Mouse (Mus musculus): Measurements from ENCODE around the gene Fam19a2. TPM values are rescaled to one million over a fixed set of nuclear protein-coding genes. Genes with fewer than 3 reads are reported as not detected.

Fam19a2 gene
- polyA plus RNA-seq, 1 experiment from 2014 or later = 1.00 TPM

DNA sequence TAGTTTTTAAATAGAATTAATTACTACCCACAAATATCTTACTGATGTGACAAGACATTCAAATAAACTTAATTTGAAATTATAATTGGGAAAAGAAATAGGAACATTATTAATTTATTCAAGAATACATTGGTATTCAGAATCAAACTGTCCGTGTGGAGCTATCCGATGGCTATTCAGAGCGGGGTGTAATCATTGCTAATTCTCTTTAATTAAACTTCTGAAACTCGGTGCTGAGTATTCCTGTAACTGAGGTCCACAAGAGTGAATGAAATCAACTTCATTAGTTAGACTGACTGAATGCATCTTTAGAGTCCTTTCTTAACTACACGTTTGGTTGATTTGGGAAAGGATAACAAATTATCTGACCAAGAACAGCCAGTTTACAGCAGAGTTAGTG is 372.9 kb downstream of the Fam19a2 start:
- H3K4me1 ChIP-seq (replicated peaks) = 0 out of 2 replicates have a peak, but pooled peaks cover 4% of the 10 kb centered on the region
- no peak overlapping the region for H3K27ac ChIP-seq (ENCODE audit: poor library complexity, severe bottlenecking)
- H3K9ac ChIP-seq = no peak overlapping the region
- H3K4me2 ChIP-seq = no peak overlapping the region
- no peak overlapping the region for H3K4me3 ChIP-seq
- no peaks in the 10 kb centered on the region for H3K27me3 ChIP-seq (replicated peaks)
- 81% methylated on average over 5 of the region's 5 CpGs for WGBS
- no peaks in the 10 kb centered on the region for H3K9me3 ChIP-seq (replicated peaks)
- no peak for ATAC-seq (ENCODE audit: insufficient number of reproducible peaks, low FRiP score)
- H3K36me3 ChIP-seq = no peaks in the 10 kb centered on the region

DNA sequence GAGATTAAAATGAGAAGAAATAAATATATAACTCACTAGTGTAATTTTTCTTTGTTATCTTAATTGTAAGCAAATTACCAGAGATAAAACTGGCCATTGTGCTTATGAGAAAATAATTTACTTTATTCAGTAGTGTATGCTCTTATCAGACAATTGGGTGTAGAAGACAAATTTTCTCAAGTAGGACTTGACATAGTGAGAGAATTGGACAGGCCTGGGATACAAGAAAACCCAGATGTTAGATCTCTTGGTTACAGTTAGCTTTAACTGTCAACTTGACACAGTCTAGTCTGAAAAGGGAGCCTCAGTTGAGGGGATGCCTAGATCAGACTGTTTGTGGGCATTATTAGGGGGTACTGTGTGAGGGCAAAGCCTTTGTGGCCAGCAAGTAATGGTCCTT is 373.7 kb downstream of the Fam19a2 start:
- Histone ChIP-seq H3K27me3 (replicated peaks) (no peaks in the 10 kb centered on the region), H3K36me3 (no peaks in the 10 kb centered on the region), H3K4me1 (replicated peaks) (no peaks in the 10 kb centered on the region), H3K9me3 (replicated peaks) (no peaks in the 10 kb centered on the region), H3K4me2 (no peak overlapping the region), H3K9ac (no peak overlapping the region), H3K4me3 (no peak overlapping the region), H3K27ac (ENCODE audit: poor library complexity, severe bottlenecking) (no peak overlapping the region)
- no peak for ATAC-seq (ENCODE audit: insufficient number of reproducible peaks, low FRiP score)

DNA sequence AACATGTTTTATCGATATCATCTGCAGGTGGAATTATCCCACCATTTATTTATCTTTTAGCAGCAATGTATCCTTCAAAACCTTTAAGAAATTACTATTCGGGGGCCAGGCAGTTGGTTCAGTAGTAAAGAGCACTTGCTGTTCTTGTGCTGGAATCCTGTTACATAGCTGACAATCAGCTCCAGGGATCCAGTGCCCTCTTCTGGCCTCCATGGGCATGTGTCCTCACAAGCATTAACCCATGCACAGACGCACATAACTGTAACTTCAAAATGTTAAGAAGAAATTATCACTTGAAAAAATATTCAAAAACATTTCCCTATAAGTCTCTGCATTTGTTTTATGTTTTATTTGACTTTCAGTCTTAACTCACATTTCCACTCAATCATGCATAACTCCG is 381.8 kb downstream of the Fam19a2 start:
- no peak for ATAC-seq (ENCODE audit: insufficient number of reproducible peaks, low FRiP score)
- WGBS = 87% methylated on average over 4 of the region's 4 CpGs
- Histone ChIP-seq H3K9me3 (replicated peaks) (no peaks in the 10 kb centered on the region), H3K27ac (ENCODE audit: poor library complexity, severe bottlenecking) (no peak overlapping the region), H3K36me3 (no peaks in the 10 kb centered on the region), H3K4me1 (replicated peaks) (no peaks in the 10 kb centered on the region), H3K4me2 (no peak overlapping the region), H3K4me3 (no peak overlapping the region), H3K27me3 (replicated peaks) (no peaks in the 10 kb centered on the region), H3K9ac (no peak overlapping the region)

DNA sequence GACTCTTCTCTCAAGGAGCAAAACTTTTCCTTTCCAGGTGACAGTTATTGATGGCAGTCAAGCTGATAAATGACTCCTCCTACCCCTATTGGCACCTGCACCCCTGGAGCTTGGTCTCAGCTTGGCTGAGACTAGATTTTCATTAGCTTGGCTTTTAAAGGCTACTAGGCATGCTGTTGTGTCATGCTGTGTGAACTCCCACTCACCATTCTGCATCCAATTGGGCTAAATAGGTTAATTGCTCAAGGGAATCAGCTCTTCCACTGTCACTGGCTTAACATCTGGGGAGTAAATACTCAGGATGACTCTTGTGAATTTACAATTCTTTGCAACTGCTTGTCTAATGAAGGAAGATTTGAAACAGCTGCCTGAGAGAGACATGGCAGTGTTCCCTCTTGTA is 407.4 kb downstream of the Fam19a2 start:
- Histone ChIP-seq H3K36me3 (no peaks in the 10 kb centered on the region), H3K27ac (ENCODE audit: poor library complexity, severe bottlenecking) (no peak overlapping the region), H3K4me1 (replicated peaks) (no peaks in the 10 kb centered on the region), H3K9ac (no peak overlapping the region), H3K4me3 (no peak overlapping the region), H3K4me2 (no peak overlapping the region), H3K27me3 (replicated peaks) (no peaks in the 10 kb centered on the region), H3K9me3 (replicated peaks) (peaks cover 2% of the 10 kb centered on the region)
- ATAC-seq (ENCODE audit: insufficient number of reproducible peaks, low FRiP score) = no peak

DNA sequence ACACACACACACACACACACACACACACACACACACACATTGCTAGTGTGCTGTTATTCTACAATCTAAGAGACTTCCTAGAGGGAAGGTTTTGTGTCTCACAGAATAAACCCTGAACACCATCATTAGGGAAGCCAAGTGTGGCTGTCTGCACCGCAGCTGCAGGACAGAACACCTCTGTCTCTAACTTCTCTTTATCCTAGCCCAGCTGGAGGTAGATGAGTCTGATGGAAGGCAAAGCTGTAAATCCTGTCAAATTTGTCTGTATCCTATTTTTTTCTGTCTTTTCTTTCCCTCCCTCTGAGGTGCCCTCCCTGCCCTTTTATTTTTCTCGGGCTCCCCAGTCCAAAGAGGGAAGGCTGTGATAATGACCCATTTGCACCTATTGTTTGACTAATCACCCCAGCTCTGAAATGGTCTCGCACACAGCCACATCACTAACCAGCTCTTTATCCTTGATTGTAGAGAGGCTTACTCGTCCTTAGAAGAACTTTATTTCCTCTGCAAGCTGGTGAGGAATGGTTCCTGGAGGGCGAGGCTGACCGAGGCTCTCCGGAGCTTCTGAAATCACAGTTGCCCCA is 414.6 kb downstream of the Fam19a2 start:
- H3K9ac ChIP-seq = no peak overlapping the region
- H3K27me3 ChIP-seq (replicated peaks) = no peaks in the 10 kb centered on the region
- ATAC-seq (ENCODE audit: insufficient number of reproducible peaks, low FRiP score) = no peak
- H3K36me3 ChIP-seq = no peaks in the 10 kb centered on the region
- H3K9me3 ChIP-seq (replicated peaks) = no peaks in the 10 kb centered on the region
- no peak overlapping the region for H3K4me3 ChIP-seq
- H3K27ac ChIP-seq (ENCODE audit: poor library complexity, severe bottlenecking) = no peak overlapping the region
- no peak overlapping the region for H3K4me2 ChIP-seq
- H3K4me1 ChIP-seq (replicated peaks) = no peaks in the 10 kb centered on the region
- WGBS = 12% methylated on average over 7 of the region's 7 CpGs

DNA sequence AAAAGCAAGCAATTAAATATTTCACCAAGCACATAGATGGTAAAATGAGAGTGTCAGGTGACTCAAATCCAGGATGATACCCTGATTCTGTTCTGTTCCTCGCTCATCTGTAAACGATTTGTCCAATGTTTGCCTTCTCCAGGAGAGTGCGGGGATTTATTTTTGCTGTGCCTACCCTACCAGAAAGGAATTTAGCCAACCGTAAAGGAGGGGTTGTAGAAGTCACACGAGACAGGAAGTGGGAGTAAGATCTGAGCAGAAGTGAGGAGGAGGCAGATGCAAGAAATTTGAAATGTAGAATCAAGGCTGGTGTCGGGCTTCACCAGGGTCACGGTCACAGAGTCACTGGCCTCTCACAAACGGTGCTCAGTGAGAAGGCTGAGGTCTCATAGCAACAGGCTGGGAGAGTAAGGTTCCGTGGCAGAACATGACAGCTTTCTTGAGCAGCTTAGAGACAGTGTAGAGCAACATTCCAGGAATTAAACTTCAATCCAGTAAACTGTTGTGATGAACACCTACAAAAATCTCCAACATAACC is 419.0 kb downstream of the Fam19a2 start:
- Histone ChIP-seq H3K9me3 (replicated peaks) (no peaks in the 10 kb centered on the region), H3K4me2 (no peak overlapping the region), H3K4me3 (no peak overlapping the region), H3K27ac (ENCODE audit: poor library complexity, severe bottlenecking) (no peak overlapping the region), H3K36me3 (no peaks in the 10 kb centered on the region), H3K9ac (no peak overlapping the region), H3K27me3 (replicated peaks) (no peaks in the 10 kb centered on the region), H3K4me1 (replicated peaks) (no peaks in the 10 kb centered on the region)
- no peak for ATAC-seq (ENCODE audit: insufficient number of reproducible peaks, low FRiP score)
- 60% methylated on average over 9 of the region's 9 CpGs for WGBS

DNA sequence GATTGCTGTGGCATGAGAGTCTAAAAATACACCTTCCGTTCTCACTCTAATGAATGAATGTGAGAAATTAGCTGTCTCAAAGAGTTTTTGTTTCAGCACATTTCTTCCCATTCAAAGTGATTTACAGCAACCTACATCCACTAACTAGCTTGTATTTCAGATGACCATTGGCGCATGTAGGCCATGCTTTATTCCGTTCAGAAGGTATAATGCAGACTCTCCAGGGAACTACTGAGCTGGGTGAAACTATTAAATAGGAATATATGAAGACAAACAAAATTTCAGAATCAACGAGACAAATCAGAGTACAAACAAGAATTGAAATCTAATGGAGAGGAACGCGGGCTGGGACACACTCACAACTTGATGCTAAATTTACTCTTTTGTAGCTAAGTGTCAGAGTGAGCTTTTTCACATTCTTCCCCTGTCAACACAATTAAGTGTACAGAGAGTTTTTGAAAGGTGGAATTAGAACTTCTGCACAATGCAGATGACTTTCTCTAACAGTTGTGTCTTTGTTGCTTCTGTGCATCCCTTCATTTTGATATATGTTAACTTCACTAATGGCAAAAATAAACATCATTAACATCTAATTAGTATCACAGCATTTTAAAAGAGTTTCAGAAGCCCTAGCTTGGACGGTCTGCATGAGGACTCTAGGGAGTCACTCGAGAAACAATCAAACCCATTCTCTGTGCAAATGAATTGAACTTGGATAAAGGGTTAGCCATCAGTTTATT is 428.6 kb downstream of the Fam19a2 start:
- Histone ChIP-seq H3K4me3 (no peak overlapping the region), H3K9me3 (replicated peaks) (no peaks in the 10 kb centered on the region), H3K27me3 (replicated peaks) (no peaks in the 10 kb centered on the region), H3K27ac (ENCODE audit: poor library complexity, severe bottlenecking) (no peak overlapping the region), H3K36me3 (no peaks in the 10 kb centered on the region), H3K4me2 (no peak overlapping the region), H3K4me1 (replicated peaks) (0 out of 2 replicates have a peak, but pooled peaks cover 3% of the 10 kb centered on the region), H3K9ac (no peak overlapping the region)
- ATAC-seq (ENCODE audit: insufficient number of reproducible peaks, low FRiP score) = no peak
- WGBS = 60% methylated on average over 8 of the region's 8 CpGs

DNA sequence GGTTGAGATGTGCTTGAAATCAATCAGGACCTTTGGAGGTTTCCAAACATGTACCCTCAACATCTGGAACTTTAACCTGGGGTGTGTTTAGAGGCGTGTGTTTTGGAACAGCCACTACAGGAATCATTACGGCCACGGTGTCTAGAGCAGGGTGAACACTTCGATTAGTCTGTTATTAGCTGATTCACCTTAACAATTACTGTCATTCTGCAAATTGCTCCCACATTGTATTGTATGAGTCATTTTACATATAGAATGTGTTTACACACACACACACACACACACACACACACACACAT is 429.1 kb downstream of the Fam19a2 start:
- Histone ChIP-seq H3K36me3 (no peaks in the 10 kb centered on the region), H3K4me3 (no peak overlapping the region), H3K4me1 (replicated peaks) (0 out of 2 replicates have a peak, but pooled peaks cover 3% of the 10 kb centered on the region), H3K27me3 (replicated peaks) (no peaks in the 10 kb centered on the region), H3K4me2 (no peak overlapping the region), H3K27ac (ENCODE audit: poor library complexity, severe bottlenecking) (no peak overlapping the region), H3K9me3 (replicated peaks) (no peaks in the 10 kb centered on the region), H3K9ac (no peak overlapping the region)
- no peak for ATAC-seq (ENCODE audit: insufficient number of reproducible peaks, low FRiP score)
- 86% methylated on average over 4 of the region's 4 CpGs for WGBS

DNA sequence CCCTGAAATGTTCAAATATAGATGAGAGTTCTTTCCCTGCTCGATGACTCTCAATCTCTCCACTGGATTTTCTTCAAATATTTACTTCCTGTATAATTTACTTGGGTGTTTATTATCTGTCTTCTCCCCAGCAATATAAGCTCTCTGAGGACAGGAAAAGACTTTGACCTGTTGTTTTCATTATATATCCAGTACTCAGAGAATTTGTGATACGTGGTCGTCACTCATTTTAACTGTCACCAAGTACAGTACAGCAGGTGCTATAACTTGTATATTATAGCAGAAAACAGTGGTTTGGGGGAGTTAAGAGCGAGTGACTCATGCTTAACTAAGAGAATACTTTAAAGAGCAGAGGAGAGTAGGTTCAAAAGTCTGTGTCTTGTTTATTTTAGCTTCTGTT is 438.8 kb downstream of the Fam19a2 start:
- Histone ChIP-seq H3K4me3 (no peak overlapping the region), H3K9ac (no peak overlapping the region), H3K4me1 (replicated peaks) (no peaks in the 10 kb centered on the region), H3K36me3 (no peaks in the 10 kb centered on the region), H3K4me2 (no peak overlapping the region), H3K27me3 (replicated peaks) (no peaks in the 10 kb centered on the region), H3K27ac (ENCODE audit: poor library complexity, severe bottlenecking) (no peak overlapping the region), H3K9me3 (replicated peaks) (no peaks in the 10 kb centered on the region)
- 84% methylated on average over 4 of the region's 4 CpGs for WGBS
- no peak for ATAC-seq (ENCODE audit: insufficient number of reproducible peaks, low FRiP score)

DNA sequence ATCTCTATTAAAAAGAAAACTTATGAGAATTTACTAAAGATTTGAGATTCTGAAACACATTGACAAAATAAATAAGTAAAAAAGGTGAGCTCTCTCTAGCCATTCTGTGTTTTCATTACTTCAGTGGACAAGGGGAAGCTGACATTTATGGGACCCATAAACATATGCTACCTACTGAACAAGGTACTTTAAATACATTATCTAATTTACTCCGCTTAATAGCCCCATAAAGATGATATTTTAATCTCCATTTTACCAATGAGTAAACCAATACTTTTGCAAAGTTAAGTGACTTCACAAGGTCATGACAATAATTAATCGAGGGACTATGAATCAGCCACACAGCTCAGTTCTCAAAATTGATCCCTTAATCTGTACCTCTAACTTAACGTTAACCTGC is 443.2 kb downstream of the Fam19a2 start:
- Histone ChIP-seq H3K27me3 (replicated peaks) (no peaks in the 10 kb centered on the region), H3K36me3 (no peaks in the 10 kb centered on the region)
- no peak for ATAC-seq (ENCODE audit: insufficient number of reproducible peaks, low FRiP score)

DNA sequence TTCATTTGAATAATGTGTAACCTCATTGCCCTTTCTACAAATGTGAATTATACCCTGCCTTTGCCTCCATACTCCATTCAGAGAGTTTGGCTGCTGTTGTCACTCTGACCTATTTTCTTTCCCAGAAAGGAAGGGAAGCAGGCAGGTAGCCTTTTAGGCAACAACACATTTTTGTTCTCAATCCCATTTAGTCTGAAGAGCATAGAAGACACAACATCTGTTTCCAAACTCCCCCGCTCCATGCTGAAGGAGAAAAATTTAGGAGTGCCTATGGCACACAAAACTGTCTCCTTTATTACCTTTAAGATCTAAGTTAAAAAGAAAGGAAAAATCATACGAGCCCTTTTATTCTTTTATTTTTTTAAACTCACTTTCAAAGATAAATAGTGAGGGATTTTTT is 446.9 kb downstream of the Fam19a2 start:
- no peaks in the 10 kb centered on the region for H3K27me3 ChIP-seq (replicated peaks)
- H3K27ac ChIP-seq (ENCODE audit: poor library complexity, severe bottlenecking) = no peak overlapping the region
- no peak for ATAC-seq (ENCODE audit: insufficient number of reproducible peaks, low FRiP score)
- H3K4me2 ChIP-seq = no peak overlapping the region
- 76% methylated on average over 2 of the region's 2 CpGs for WGBS
- H3K4me1 ChIP-seq (replicated peaks) = 0 out of 2 replicates have a peak, but pooled peaks cover 4% of the 10 kb centered on the region
- no peaks in the 10 kb centered on the region for H3K9me3 ChIP-seq (replicated peaks)
- no peak overlapping the region for H3K4me3 ChIP-seq
- H3K9ac ChIP-seq = no peak overlapping the region
- H3K36me3 ChIP-seq = no peaks in the 10 kb centered on the region

More for the DNA sequence above, 443.2 kb downstream of the Fam19a2 start:
- H3K4me2 ChIP-seq = no peak overlapping the region
- no peak overlapping the region for H3K9ac ChIP-seq
- H3K27ac ChIP-seq (ENCODE audit: poor library complexity, severe bottlenecking) = no peak overlapping the region
- 0 out of 2 replicates have a peak, but pooled peaks cover 4% of the 10 kb centered on the region for H3K4me1 ChIP-seq (replicated peaks)
- no peak overlapping the region for H3K4me3 ChIP-seq
- 86% methylated on average over 3 of the region's 3 CpGs for WGBS
- H3K9me3 ChIP-seq (replicated peaks) = no peaks in the 10 kb centered on the region
